Mouse (Mus musculus): ENCODE measurements around the gene Aldh3a2.
"Not testable (repeated sequence)": the region's sequence is repeated elsewhere in the genome, so short reads cannot be mapped to it uniquely, and the experiment has no call there.

The Aldh3a2 gene

DNA sequence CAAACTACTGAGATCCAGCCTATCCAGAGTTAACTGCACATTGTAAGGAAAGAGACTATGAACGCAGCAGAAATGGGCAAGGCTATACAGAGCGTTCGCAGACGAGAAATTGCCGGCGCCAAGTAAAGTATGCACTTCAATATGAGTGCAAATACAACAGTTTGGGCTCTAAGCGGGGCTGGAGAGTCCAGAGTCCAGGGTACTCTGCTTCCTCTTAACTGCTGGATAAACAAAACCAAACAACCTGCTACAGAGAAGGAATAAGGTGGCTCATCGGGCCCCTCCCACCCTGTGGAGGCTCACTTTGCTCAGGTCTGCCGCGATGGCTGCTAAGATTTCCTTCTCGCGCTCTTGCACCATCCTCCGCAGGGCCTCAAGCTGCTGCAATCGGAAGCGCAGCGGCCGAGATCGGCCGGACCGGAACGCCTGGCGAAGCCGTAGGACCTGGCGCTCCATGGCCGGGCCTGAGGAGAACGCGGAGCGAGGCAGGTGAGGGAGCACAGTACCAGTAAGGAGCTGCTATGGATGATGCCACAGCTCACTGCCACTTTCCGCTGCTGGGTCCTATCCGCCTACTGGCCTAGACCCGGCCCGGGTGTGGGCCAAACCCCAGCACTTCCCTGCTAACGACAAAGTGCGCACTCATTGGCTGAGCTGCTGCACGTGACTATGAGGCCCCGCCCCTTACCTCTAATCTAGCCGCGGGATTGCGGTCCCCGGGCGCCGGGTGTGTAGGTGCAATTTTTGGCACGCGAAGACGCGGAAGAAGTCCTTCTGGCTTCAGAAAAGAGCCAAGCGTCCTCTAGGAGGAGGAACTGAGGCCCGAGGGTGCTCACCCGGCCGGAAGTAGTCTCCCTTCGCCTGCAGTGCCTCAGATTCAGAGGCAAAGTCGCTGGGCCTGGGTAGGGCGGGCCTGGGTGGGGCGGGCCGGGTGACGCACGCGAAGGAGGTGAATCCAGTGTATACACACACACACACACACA, at the start of gene Aldh3a2:
Gene Aldh3a2 (minus strand): TSS at position 914 of the 983 bp plus-strand sequence.
- in situ Hi-C loops (cut with MboI, MseI), result loop anchor here in 1 of 2 experiments (5.0 kb wide), 1 partner anchor 160 kb away; no protein-coding TSS in a partner anchor

DNA sequence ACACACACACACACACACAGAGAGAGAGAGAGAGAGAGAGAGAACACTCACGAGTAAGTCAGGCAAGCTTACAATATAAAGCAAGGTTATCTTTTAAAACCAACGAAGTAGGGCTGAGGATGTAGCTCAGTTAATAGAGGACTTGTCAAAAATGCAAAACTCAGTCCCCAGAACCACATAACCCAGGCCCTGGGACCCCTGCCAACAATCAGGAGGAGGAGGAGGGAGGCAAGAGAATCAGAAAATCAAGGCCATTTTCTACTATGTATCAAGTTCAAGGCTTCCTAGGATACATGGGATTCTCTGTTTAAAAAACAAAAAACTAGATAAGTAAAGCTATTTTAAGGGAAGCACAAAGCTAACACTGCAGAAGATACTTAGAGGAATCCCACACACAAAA, 49.6 kb upstream of the Aldh3a2 start:
- in situ Hi-C loops (cut with MboI, MseI), result no loop called here

DNA sequence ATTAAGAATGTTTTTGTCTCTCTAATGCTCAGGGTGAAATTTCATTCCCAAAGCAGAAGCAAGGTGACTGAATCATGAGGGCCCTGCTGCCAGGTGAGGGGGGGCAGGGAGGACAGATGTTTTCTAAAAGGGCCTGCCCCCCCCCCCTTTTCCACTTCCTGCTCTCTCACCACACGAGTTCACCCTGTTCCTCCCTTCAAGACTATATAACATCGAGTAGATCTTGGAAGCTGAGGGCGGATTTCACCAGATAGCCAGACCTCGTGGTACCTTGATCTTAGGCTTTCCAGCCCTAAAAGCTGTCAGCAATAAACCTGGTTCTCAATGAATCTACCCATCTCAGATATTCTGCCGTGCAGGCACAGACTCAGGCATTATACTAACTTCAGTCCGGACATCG, 43.1 kb upstream of the Aldh3a2 start:
- in situ Hi-C loops (cut with MboI, MseI), result no loop called here

DNA sequence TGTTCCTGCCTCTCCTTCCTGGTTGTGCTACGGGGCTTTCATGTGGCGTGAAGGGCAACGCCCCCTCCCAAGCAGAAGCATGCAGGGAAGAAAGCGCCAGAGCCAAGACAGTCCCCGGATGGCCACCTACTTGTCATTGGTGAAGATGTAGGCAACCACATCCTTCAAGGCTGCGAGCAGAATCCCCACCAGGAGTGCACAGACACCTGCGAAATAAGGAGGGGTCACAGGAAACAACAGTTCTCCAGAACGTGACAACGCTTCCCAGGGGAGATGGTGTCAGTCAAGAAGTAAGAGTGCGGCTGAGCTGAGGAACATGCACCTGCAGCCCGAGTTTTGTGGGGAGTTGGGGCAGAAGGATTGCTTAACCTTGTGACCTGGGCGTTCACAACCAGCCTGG, 42.6 kb upstream of the Aldh3a2 start:
- in situ Hi-C loops (cut with MboI, MseI), result no loop called here

DNA sequence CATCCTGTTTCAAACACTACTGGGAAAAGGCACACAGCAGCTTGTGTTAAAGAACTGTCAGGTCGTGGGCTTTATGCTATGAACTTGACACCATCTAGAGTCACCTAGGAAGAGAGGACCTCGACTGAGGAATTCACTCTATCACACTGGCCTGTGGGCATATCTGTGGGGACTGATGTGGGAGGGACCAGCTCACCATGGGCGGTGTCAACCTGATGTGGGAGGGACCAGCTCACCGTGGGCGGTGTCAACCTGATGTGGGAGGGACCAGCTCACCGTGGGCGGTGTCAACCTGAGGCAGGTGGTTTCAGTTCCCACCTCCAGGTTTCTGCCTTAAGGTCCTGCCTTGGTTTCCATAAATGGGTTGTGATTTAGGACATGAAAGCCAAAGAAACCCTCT, 40.5 kb upstream of the Aldh3a2 start:
- in situ Hi-C loops (cut with MboI, MseI), result no loop called here

DNA sequence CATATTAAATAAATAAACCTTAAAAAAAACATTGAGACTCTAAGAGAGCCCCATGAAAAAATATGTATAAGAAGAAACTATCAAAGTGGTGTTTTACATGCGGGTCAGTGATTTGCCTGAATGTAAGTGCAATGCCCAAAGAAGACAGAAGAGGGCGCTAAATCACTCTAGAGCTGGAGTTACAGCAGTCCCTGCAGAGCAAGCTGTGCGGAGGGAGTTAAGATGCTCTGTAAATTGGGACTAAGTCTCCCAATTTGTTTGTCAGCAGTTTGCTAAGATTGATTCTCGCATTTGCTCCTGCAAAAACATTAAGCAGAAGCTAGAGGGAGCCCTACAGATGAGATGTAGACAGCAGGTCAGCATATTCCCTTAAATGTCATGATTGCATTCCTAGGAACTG, 38.1 kb upstream of the Aldh3a2 start:
- in situ Hi-C loops (cut with MboI, MseI), result no loop called here

DNA sequence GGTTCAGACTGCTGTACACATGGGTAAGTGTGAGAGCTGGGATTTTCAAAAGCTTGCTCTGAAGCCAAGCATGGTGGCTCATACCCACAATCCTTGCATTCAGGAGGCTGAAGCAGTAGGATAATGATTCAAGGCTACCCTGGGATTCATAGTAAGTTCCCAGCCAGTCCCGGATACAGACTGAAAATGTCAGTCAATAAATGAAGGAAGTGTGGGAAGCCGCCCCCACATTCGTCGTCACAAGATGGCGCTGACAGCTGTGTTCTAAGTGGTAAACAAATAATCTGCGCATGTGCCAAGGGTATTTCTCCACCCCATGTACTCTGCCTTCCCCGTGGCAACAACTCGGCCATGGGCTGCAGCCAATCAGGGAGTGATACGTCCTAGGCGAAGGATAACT, 37.3 kb upstream of the Aldh3a2 start:
- in situ Hi-C loops (cut with MboI, MseI), result not testable (repeated sequence)

DNA sequence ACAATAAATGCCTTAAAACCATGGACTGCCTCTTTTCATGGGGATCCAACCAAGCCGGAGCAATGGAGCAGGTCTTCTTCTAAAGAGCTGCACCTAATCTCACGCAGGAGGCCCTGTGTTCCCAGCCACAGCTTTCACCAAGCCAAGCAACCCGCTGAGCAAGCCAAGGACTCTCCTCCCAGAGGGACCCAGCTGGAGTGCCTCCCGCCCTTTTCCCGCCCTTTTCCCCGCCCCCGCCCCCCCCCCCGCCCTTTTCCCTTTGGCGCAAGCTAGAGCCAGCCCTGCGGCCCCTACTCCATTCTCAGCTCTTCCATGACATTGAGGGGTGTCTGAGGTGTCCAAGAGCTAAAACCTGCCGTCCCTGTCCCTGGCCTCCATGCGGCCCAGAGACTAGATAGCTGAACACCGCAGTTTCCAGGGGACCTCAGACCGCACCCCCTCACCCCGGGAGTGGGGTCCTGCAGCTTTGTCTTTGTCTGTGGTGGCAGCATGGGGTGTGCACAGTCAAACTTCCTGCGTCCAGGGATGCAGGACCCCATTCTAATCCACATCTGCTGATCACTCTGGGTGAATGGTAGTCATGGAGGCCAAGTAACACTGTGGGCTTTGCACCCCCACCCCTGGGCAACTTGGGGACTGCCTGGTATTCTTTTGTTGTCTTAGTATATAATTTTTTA, 33.6 kb upstream of the Aldh3a2 start:
- in situ Hi-C loops (cut with MboI, MseI), result no loop called here

DNA sequence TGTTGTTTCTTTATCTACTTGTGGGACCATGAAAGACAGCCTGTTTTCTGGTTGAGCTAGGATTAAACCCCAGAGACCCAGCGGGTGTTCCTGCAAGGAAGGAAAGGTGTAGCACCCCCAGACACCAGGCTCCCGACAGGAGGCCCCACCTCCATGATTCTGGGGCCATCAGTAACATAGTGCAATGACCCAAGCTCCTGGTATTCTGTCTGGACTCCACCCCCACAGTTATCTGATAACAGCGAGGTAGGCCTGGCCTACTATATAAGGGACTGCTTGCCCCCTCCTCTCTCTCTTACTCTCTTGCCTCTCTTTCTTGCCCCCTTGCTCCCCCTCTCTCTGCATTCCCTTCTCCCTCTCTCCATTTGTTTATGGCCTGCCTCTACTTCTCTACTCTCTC, 32.9 kb upstream of the Aldh3a2 start:
- in situ Hi-C loops (cut with MboI, MseI), result no loop called here

DNA sequence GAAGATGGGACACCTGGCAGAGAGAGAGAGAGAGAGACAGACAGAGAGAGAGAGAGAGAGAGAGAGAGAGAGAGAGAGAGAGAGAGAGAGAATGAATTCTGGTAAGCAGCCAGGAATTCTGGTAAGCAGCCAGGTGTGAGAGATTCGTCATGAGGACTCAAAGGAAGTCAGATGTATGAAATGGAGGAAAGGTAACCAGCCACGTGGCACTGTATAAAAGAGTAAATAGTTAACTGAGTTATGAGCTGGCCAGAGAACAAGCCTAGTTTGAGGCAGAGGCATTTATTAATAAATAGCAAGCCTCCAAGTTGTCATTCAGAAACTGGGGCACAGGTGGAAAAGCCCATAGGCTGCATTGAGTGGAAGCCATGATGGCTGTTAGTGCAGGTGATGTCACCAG, 30.6 kb upstream of the Aldh3a2 start:
- in situ Hi-C loops (cut with MboI, MseI), result no loop called here

DNA sequence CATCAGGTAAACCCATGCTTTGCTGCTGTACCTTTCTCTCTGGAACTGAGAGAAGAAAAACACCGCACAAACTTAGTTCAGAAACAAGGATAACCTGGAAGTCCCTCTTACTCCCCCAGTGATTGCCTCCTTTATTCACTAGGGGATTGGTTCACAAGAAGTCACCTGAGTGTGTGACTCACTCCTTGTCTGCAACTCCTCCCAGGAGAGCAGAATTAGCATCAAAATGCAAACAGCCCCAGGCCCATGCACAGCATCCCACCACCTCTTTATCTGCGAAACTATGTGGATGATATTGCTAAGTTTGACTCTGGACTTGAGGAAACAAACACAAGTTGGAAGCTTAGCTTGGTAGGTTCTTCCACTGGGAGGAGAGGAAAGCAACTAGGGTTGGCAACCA, 30.1 kb upstream of the Aldh3a2 start:
- in situ Hi-C loops (cut with MboI, MseI), result no loop called here

DNA sequence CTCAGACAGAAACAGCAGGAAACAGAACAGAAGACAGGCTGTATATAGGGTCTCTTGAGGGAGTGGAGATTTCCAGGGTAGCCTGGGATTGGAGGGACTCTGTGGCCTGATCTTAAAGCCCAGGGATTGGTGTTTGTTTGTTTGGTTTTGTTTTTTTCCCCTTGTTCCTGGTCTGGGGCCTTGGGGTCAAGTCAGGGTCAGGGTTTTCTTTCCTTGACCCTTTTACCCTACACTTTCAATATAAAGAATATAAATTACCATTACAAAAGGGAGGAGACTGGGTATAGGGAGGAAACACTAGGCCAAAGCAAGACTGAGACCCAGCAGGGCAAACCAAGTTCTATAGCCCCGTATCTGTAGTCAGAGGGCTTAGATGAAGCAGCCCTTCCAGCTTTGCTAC, 29.3 kb upstream of the Aldh3a2 start:
- in situ Hi-C loops (cut with MboI, MseI), result no loop called here

DNA sequence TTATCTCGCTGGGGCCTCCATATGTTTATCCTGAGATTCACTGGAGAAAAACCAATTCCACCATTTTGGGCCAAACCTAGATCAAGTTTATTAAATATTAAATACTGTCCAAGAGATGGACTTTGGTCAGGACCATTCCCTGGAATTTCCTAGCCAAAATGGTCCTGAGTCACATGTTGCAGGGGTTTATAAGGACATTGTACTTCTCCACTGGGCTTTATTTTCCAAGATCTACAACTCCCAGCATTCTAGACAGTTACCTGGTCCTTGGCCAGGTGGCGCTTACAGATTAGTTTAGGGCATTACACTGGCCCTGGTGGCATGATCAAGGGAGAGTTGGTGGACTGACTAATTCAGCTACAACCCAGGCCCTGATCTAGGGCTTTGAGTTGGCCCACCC, 28.3 kb upstream of the Aldh3a2 start:
- in situ Hi-C loops (cut with MboI, MseI), result no loop called here

DNA sequence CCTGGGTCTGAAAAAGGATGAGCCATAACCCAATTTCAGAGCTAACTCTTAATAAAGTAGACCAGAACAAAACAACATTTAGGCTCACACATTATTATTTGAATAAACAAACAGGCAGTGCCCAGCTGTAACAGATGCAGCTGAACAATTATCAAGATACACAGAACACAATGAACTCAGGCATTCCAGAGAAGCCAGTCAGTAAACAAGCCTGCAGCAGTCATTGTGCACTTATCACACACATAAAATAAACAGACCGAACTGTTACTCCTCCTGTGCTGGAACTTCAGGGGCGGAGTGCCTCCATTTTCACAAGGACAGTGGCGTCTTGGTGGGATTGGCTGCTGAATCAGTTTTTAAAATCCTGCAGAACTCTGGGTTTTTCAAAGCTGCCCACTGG, 27.2 kb upstream of the Aldh3a2 start:
- in situ Hi-C loops (cut with MboI, MseI), result no loop called here

DNA sequence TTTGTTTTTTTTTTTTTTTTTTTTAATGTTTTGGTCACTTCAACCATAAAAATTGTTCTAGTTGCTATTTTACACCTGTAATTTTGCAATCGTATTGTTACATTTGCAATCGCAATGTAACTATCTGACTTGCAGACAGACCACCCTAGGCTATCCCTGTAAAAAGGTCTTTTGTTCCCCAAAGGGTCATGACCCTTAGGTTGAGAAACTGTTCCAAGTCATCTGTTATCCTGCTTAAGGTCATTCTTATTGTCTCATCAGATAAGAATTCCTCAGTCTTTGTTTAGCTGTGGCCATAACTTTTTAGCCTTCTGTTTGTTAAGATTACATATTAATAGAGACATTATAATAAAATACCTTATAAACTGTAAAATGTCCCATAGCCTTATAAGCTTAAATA, 26.0 kb upstream of the Aldh3a2 start:
- in situ Hi-C loops (cut with MboI, MseI), result no loop called here

DNA sequence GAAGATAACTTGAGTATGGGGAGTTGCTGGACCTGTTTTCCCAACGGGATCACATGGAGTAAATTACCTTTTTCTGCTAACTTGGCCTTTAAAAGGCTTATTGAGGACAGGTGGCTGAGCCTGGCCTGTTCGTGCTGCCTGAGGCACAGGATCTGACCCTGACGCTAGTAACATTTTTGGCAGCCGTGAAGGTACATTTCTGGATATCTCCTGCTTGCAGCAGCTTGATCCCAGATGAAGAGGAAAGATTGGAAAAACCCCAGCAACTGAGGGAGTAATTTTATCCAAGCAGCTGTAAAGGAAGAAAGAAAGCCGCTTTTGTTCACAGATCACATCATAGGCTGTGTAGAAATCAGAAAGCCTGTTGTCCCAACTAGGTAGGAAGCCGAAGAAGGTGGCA, 17.1 kb upstream of the Aldh3a2 start:
- in situ Hi-C loops (cut with MboI, MseI), result loop anchor here in 1 of 2 experiments (5.0 kb wide), 2 partner anchors 37 to 93 kb away; partner anchors contain the start of gene Slc47a1

DNA sequence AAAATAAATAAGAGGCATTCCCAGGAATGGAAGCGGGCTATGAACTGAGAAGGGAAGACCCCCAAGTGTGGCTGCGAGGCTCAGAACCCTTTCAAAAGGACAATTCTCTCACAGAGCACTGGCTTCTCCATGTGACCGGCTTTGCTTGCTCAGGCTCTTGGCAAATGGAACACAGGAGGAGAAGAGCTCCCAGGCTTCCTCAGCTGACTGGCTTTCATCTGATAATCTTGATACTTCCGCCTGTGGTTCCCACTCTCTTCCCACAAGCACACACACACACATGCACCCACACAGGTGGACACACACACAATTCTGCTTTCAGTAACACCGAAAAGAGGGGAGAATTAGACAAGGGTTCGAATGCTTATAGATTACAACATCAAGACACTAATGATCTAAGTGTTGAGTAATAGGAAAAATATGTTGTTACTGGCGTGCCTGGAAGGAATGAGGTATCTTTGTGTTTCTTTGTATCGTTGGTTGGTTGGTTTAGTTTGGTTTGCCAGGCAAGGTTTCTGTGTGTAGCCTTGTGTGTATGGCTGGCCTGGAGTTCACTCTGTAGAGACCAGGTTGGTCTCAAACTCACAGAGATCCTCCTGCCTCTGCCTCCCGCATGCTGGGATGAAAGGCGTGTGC, 16.3 kb upstream of the Aldh3a2 start:
- in situ Hi-C loops (cut with MboI, MseI), result loop anchor here in 1 of 2 experiments (5.0 kb wide), 2 partner anchors 36 to 94 kb away; partner anchors contain the start of gene Slc47a1

DNA sequence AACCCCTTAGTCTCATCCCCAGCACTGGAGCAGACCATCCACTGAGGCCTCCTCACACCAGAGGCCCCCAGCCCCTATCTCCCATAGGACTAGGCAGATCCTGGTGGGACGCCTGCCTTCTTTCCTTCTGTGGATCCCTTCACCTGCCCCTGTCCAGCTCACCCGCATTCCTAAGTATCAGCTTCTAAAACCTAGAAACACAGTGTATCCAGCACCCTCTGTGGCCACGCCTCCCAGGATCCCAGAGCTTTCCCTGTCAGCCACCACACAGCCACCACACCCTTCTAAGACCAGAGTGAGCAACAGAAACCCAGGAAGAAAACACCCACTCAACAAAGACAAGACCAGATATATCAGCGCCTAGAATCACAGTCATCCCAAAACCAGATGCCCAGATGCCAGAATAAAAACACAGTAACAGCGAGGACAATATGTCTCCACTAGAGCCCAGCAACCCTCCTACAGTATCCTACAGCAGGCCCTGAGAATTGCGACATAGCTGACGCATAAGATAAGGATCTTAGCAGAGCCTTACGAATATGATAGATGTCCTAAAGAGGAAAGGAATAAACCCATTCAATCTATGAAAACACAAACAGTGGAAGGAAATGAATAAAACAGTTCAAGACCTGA, 11.3 kb upstream of the Aldh3a2 start:
- in situ Hi-C loops (cut with MboI, MseI), result no loop called here

DNA sequence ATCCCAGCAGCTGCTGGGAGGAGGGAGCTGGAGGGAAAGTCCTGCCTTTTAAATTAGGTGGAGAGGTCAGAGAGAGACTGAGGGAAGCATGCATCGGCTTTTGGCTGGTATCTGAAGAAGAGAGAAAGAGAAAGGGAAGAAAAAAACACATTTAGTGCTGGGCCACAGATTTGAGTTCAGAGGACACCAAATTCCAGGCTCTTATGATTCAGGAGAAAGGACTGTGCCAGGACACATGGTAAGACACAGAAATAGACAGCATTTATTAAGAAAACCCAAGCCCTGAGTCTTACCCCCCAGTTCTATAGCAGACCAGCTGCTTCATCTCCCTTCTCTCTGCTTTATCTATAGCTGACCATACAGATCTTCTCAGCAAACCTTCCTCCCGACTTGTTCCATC, 10.7 kb upstream of the Aldh3a2 start:
- in situ Hi-C loops (cut with MboI, MseI), result no loop called here

DNA sequence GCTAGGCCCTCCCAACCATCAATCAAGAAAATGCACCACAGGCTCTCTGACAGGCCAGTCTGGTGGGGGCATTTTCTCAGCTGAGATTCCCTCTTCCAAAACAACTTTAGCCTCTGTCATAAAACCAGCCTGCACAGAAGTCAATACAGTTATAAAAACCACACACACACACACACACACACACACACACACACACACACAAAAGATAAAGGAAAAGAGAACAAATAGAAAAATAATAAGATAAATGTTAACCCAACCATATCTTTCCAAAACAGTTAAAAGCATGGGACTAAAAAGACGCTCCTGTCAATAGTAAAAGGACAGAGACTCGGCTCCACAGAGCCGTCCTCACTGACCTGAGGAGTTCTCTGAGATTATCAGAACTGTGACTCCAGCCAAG, 9.2 kb upstream of the Aldh3a2 start:
- in situ Hi-C loops (cut with MboI, MseI), result no loop called here

DNA sequence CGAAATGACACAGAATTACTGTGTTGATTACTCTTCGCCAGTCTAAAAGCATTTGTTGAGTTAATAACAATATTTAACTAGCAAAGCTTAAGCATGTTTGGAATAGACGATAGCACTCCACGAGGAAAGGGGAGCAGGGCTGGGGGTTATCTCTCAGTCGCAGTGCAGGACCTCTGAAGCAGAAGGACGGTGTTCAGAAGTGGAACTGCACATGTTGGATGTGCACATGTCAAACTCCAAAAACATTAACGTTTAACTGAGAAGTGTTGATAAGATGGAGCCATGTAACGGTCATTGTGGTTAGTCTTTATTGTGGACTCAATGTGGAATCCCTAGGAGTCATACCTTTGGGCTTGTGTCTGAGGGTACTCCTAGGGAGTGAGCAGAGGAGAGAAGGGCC, 7.8 kb upstream of the Aldh3a2 start:
- in situ Hi-C loops (cut with MboI, MseI), result no loop called here

DNA sequence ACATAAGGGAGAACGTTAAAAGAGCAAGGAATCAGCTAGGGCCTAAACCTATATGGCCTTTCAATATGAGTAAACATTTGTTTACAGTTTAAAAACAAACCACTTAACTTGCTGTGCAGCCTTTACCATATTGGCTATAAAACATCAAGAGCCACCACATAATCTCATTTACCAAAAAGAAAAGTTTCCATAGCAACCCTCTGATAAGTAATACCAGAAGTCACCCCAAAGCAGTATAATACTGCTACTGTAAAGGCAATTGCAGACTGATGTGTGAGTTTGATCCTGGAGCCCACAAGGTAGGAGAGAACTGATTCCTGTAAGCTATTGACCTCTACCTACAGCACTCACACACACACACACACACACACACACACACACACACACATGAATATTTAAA, 7.2 kb upstream of the Aldh3a2 start:
- in situ Hi-C loops (cut with MboI, MseI), result no loop called here
